Mouse (Mus musculus): ENCODE data around the gene Tdrkh. TPM values are rescaled to one million over a fixed set of nuclear protein-coding genes. Genes with fewer than 3 reads are reported as not detected.
A peak's percentile ranks its signal among the peaks of the same experiment; 100 is the strongest.

Tdrkh gene
- total RNA-seq (2021), result 1 to 10 TPM; 1.5 to 2.0 TPM
- long read RNA-seq, experiment 1, full-length matches to known transcripts, result 1 of 1 reads
- long read RNA-seq, experiment 1, partial matches to known transcripts, result 0 of 1 reads
- long read RNA-seq, experiment 1, other reads (novel, unspliced or antisense), result 0 of 1 reads
- long read RNA-seq, experiment 2, result 0 reads

- DNase-seq, result peak; percentile 96
Measured at GRCm38 (mm10) chr3:94413031-94413679, at the start of gene Tdrkh. TSS of gene Tdrkh (plus strand) at chr3:94413273.

- peak; percentile 54 for DNase-seq
Measured at GRCm38 (mm10) chr3:94363291-94364153, 49.6 kb upstream of the Tdrkh start.

GRCm38 (mm10) chr3:94364154-94364526, 48.9 kb upstream of the Tdrkh start:
- no peak for DNase-seq

- peak; percentile 48 for DNase-seq
Measured at GRCm38 (mm10) chr3:94366761-94367160, 46.3 kb upstream of the Tdrkh start.

GRCm38 (mm10) chr3:94367511-94367910, 45.6 kb upstream of the Tdrkh start:
- no peak for DNase-seq

GRCm38 (mm10) chr3:94368631-94369030, 44.4 kb upstream of the Tdrkh start:
- DNase-seq, result no peak

GRCm38 (mm10) chr3:94369709-94370108, 43.4 kb upstream of the Tdrkh start:
- DNase-seq, result no peak

- peak; percentile 85 for DNase-seq
Measured at GRCm38 (mm10) chr3:94371637-94372036, 41.4 kb upstream of the Tdrkh start.

- DNase-seq, result no peak
Measured at GRCm38 (mm10) chr3:94372038-94372437, 41.0 kb upstream of the Tdrkh start.

GRCm38 (mm10) chr3:94372641-94373040, 40.4 kb upstream of the Tdrkh start, which contains the start of gene Rorc:
TSS of gene Rorc (plus strand) at chr3:94372794.
- DNase-seq, result peak; percentile 64

GRCm38 (mm10) chr3:94373090-94373489, 40.0 kb upstream of the Tdrkh start:
- no peak for DNase-seq

GRCm38 (mm10) chr3:94373597-94374011, 39.5 kb upstream of the Tdrkh start:
- peak; percentile 74 for DNase-seq

GRCm38 (mm10) chr3:94374636-94375035, 38.4 kb upstream of the Tdrkh start:
- peak; percentile 52 for DNase-seq

- no peak for DNase-seq
Measured at GRCm38 (mm10) chr3:94375146-94375545, 37.9 kb upstream of the Tdrkh start.

GRCm38 (mm10) chr3:94375861-94376260, 37.2 kb upstream of the Tdrkh start:
- DNase-seq, result no peak

GRCm38 (mm10) chr3:94377028-94377923, 35.8 kb upstream of the Tdrkh start:
- DNase-seq, result peak; percentile 55

- DNase-seq, result no peak
Measured at GRCm38 (mm10) chr3:94379831-94380510, 33.1 kb upstream of the Tdrkh start.

GRCm38 (mm10) chr3:94382308-94382707, 30.8 kb upstream of the Tdrkh start:
- DNase-seq, result no peak

- DNase-seq, result no peak
Measured at GRCm38 (mm10) chr3:94383476-94383875, 29.6 kb upstream of the Tdrkh start.

- no peak for DNase-seq
Measured at GRCm38 (mm10) chr3:94386671-94387070, 26.4 kb upstream of the Tdrkh start.

- DNase-seq, result no peak
Measured at GRCm38 (mm10) chr3:94387391-94387790, 25.7 kb upstream of the Tdrkh start.
